Mouse (Mus musculus) layer of hippocampus, adult 11-12 months (tissue): ENCODE measurements at regions not wholly inside any gene's neighbourhood (a gene's known extent, or its start where the extent isn't known, plus 50 kb on each side); places are given as distances from the start of the nearest gene placed in this dataset.

Experiments
- DNase-seq: peaks from one replicate; pipeline ENCODE4 v3.0.0; 2022; ENCODE audit warnings: low spot score

DNA sequence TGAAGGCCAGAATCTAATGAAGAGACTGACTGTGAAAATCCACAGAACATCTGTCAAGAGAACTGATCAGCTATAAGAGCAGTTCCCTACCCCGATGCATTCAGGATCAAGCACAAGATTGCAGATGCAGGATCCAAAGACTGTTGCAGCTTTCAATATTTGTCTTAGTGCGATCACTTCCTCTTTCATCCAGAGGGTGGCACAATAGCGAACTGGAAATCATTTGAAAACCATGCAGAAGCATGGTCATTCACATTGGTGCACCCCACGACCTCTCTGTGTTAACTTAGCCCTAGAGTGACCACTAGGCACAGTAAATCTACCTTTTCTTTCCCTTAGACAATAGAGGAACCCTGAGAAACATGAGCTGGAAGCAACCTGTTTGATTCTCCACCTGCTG, 55.8 kb upstream of the Pak3 start:
- DNase-seq = peak; percentile 29

DNA sequence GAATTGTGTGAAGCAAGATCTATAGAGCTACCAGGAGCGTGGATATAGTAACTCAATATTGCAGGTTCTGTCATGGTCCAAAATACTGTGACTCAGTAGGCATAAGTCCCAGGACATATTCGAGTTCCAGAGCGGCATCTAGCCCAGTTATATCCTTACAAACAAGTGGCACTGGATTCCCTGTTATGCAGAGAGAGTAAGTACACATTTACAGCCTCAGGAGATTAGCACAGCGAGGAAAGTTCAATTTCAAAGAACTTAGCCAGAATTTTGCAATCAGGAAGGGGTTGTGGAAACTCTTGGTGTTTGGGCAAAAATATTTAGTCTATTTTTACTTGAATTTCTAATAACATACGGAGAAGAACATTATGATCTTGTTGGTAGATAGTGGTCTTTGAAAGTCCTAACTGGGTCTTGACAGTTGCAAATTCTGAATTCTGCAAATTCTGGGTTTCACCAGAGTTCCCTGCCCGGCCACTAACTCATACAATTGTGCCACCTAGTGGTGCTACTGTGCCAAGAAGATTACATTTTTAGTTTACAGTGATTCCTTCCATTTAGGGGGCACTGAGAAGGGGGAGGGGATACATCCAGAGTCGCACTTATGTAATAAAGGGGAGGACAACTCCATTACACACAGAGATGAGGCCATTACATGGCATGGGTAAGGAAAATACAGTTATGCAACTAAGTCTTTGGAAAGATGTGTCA, 54.7 kb upstream of the Chrdl1 start:
- DNase-seq = peak; percentile 6

DNA sequence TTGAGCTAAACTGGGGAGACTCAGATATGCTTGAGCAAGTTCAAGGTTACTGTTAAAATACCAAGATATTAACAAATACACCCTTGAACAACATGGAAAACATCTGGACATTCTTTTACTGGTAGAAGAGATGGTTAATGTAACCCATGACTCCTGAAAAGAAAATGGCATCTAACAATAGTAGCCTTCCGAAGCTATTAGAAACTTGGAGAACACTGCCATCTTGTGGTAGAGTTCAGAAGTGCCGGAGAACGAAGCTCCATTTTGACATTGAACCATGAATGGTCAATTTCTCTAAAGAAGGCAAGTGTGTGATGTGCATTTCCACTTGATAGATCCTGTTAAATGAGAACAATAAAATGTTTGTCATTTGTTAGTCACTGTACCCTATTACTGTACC, 50.5 kb upstream of the Chrdl1 start:
- peak; percentile 57 for DNase-seq
